Mouse (Mus musculus): Measurements from ENCODE around the gene Atg4d. TPM values are rescaled to one million over a fixed set of nuclear protein-coding genes. Genes with fewer than 3 reads are reported as not detected.

The Atg4d gene
- polyA plus RNA-seq, 1 experiment from 2014 or later = 51.8 TPM

DNA sequence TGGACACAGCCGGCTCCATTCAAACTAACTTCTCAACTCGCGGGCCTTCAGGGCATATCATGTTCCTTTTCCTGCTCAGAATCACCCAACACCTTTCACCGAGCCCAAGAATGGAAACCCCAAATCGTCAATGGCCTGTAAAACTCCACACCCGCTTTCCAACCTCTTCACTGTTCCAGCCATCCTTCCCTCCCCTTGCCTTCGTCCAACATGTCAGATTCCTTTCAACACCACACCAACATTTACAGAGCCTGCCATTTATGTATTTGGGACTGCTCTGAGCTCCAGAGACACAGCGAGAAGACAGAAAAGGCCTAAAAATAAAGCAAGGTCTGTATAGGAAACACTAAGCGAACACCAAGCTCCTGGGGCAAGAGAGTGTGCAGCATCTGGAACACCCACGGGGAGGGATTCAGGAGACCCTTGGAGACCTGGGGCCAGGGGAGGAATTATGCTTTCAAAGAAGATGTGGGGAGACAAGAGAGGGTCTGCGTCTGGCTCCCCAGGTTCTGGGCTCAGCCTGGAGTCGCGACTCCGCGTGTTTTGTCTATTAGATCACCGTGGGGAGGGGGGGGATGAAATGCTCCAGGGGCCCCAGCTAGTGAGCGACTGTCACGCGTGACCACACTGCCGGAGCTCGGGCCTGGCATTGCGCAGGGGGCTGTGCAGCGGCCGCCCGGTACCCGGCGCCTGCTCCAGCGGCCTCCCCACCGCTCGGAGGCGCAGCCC lies 26.9 kb upstream of the Atg4d start:
- 0 out of 2 replicates have a peak, but pooled peaks have one; percentile 0 for ATAC-seq
- H3K4me2 ChIP-seq (ENCODE audit: low read length) = peak overlapping the region; percentile 87
- peaks cover 20% of the 10 kb centered on the region for H3K4me1 ChIP-seq (replicated peaks; ENCODE audit: control insufficient read depth, insufficient read depth, low read length)
- peaks cover 7% of the 10 kb centered on the region for H3K27me3 ChIP-seq (replicated peaks; ENCODE audit: control insufficient read depth, insufficient read depth, low read length)
- peaks cover 4% of the 10 kb centered on the region; the same call in 1 of the 2 replicates for H3K36me3 ChIP-seq (ENCODE audit: control insufficient read depth, insufficient read depth)
- no peaks in the 10 kb centered on the region for H3K9me3 ChIP-seq (ENCODE audit: control insufficient read depth, low read length)
- peak overlapping the region; percentile 89 for H3K4me3 ChIP-seq (replicated peaks; ENCODE audit: low read length)
- H3K9ac ChIP-seq (replicated peaks; ENCODE audit: low read depth, low read length) = peak overlapping the region; percentile 99
- H3K27ac ChIP-seq (ENCODE audit: low read length) = peak overlapping the region; percentile 80
- WGBS = 1% methylated on average over 31 of the region's 31 CpGs

DNA sequence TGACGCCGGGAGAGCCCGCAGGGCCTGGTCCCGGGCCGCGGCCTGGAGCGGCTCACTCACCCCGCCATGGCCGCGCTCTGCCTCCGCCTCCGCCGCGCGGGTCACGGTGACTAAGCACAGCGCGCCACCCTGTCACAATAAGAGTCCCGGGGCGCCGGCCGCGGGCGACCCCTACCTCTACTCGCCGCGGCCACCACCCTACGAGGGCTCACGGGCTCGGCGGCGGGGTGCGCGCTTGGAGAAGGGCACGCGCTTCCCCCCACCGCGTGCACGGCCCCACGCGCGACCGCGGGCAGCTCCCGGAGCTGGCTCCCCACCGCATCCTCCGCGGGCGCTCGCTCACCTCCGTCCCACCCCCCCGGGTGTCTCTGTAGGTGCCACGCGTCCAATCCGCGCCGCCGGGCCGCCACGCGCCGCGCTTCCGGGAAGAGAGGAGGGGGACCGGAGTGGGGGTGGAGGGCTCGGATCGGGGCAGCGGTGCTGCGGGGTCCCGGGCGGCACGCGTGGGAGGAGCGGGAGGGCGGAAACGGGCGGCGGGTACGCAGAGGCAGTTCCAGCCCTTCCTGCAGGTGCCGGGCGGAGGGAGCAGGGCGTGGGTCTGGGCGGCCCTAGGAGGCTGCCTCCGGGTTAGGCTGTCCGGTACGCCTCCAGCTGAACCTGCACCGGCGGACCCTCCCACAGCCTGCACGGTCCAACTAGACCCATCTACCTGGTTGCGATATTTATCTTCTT lies 26.2 kb upstream of the Atg4d start, which contains the start of gene Keap1:
Gene Keap1, minus strand, starts transcription at position 629 of the 732 bp plus-strand sequence.
- Histone ChIP-seq H3K4me1 (replicated peaks; ENCODE audit: control insufficient read depth, insufficient read depth, low read length) (peaks cover 21% of the 10 kb centered on the region), H3K27ac (ENCODE audit: low read length) (peak within 1 kb of the TSS; percentile 80), H3K4me2 (ENCODE audit: low read length) (peak within 1 kb of the TSS; percentile 87), H3K4me3 (replicated peaks; ENCODE audit: low read length) (peak within 1 kb of the TSS; percentile 89), H3K27me3 (replicated peaks; ENCODE audit: control insufficient read depth, insufficient read depth, low read length) (peaks cover 11% of the 10 kb centered on the region), H3K9me3 (ENCODE audit: control insufficient read depth, low read length) (no peaks in the 10 kb centered on the region), H3K36me3 (ENCODE audit: control insufficient read depth, insufficient read depth) (no peaks in the 10 kb centered on the region), H3K9ac (replicated peaks; ENCODE audit: low read depth, low read length) (peak within 1 kb of the TSS; percentile 99)
- under 1% methylated on average over 60 of the region's 90 CpGs for WGBS
- peak; percentile 84 for ATAC-seq

DNA sequence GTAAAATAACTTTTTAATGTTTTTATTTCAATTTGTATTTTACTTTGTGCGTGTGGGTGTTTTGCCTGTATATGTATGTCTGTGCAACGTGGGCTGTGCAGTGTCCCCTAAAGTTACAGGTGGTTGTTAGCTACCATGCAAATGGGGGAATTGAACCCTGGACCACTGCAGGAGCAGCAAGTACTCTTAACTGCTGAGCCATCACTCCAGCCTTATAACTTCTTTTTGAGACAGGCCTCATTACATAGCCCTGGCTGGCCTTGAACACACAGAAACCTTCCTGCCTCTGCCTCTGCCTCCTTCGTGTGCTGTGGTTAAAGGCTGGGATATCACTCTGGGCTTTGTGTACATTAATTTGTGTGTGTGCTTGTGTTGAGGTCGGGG lies 25.6 kb upstream of the Atg4d start:
- H3K4me2 ChIP-seq (ENCODE audit: low read length) = peak overlapping the region; percentile 87
- H3K27me3 ChIP-seq (replicated peaks; ENCODE audit: control insufficient read depth, insufficient read depth, low read length) = peaks cover 17% of the 10 kb centered on the region
- no peak for ATAC-seq
- peak overlapping the region; percentile 99 for H3K9ac ChIP-seq (replicated peaks; ENCODE audit: low read depth, low read length)
- H3K27ac ChIP-seq (ENCODE audit: low read length) = no peak overlapping the region; the same call in 1 of the 2 replicates
- H3K36me3 ChIP-seq (ENCODE audit: control insufficient read depth, insufficient read depth) = no peaks in the 10 kb centered on the region
- no peaks in the 10 kb centered on the region for H3K9me3 ChIP-seq (ENCODE audit: control insufficient read depth, low read length)
- 37% methylated on average over 4 of the region's 4 CpGs for WGBS
- H3K4me3 ChIP-seq (replicated peaks; ENCODE audit: low read length) = peak overlapping the region; percentile 89
- H3K4me1 ChIP-seq (replicated peaks; ENCODE audit: control insufficient read depth, insufficient read depth, low read length) = peaks cover 27% of the 10 kb centered on the region

DNA sequence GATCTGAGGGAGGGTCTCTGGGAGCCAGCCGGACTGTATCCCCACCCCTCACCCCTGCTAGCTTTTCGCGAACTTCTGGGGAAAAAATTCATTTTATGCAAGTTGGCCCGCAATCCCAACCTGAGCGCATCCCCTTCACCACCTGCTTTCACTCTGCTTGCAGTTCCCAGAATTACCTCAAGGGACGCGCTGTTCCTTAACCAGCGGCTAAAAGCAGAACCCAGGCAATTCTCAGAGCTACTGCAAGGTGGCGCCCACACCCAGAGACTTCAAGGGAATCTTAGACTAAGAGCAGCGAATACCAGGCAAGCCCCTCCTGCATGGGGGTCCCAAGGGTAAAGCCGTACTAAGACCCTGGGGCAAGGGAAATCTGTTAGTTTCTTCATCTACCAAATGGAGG lies 23.8 kb upstream of the Atg4d start:
- H3K4me3 ChIP-seq (replicated peaks; ENCODE audit: low read length) = no peak overlapping the region
- H3K9ac ChIP-seq (replicated peaks; ENCODE audit: low read depth, low read length) = no peak overlapping the region
- no peaks in the 10 kb centered on the region for H3K36me3 ChIP-seq (ENCODE audit: control insufficient read depth, insufficient read depth)
- peaks cover 32% of the 10 kb centered on the region for H3K4me1 ChIP-seq (replicated peaks; ENCODE audit: control insufficient read depth, insufficient read depth, low read length)
- peaks cover 35% of the 10 kb centered on the region for H3K27me3 ChIP-seq (replicated peaks; ENCODE audit: control insufficient read depth, insufficient read depth, low read length)
- no peak for ATAC-seq
- H3K9me3 ChIP-seq (ENCODE audit: control insufficient read depth, low read length) = no peaks in the 10 kb centered on the region
- H3K4me2 ChIP-seq (ENCODE audit: low read length) = no peak overlapping the region
- 5% methylated on average over 11 of the region's 11 CpGs for WGBS
- no peak overlapping the region for H3K27ac ChIP-seq (ENCODE audit: low read length)

DNA sequence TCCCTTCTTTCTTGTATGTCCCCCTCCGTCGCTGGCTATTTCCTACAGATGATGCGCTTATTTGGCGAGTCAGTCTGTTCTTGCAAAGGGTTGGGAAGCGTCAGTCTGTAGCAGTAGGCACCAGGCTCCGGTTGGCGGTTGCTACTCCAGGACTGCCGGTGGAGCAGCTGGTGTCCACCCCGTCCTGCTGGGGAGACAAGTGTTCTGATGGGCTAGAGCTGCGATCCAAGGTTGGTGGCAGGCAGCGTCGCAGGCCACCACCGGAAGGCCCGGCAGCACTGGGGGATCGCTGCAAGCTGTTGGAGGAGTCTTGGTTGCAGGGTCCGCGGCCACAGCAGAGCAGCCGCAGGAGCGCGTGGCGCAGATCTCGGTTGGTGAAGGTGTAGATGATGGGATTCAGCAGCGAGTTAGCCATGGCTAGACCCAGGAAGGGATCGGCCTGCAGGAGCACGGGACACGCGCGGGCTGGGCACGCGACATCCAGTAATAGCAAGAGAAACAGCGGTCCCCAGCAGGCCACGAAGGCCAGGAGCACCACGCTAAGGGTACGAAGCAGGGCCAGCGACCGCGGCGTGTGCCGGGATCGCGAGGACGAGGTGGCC lies 21.2 kb upstream of the Atg4d start:
- peak overlapping the region; percentile 61 for H3K9ac ChIP-seq (replicated peaks; ENCODE audit: low read depth, low read length)
- H3K36me3 ChIP-seq (ENCODE audit: control insufficient read depth, insufficient read depth) = no peaks in the 10 kb centered on the region
- ATAC-seq = no peak
- peak overlapping the region; percentile 51 for H3K4me3 ChIP-seq (replicated peaks; ENCODE audit: low read length)
- peaks cover 18% of the 10 kb centered on the region for H3K4me1 ChIP-seq (replicated peaks; ENCODE audit: control insufficient read depth, insufficient read depth, low read length)
- H3K9me3 ChIP-seq (ENCODE audit: control insufficient read depth, low read length) = no peaks in the 10 kb centered on the region
- H3K27me3 ChIP-seq (replicated peaks; ENCODE audit: control insufficient read depth, insufficient read depth, low read length) = peaks cover 54% of the 10 kb centered on the region
- H3K4me2 ChIP-seq (ENCODE audit: low read length) = peak overlapping the region; percentile 85
- WGBS = 5% methylated on average over 42 of the region's 42 CpGs
- no peak overlapping the region for H3K27ac ChIP-seq (ENCODE audit: low read length)

DNA sequence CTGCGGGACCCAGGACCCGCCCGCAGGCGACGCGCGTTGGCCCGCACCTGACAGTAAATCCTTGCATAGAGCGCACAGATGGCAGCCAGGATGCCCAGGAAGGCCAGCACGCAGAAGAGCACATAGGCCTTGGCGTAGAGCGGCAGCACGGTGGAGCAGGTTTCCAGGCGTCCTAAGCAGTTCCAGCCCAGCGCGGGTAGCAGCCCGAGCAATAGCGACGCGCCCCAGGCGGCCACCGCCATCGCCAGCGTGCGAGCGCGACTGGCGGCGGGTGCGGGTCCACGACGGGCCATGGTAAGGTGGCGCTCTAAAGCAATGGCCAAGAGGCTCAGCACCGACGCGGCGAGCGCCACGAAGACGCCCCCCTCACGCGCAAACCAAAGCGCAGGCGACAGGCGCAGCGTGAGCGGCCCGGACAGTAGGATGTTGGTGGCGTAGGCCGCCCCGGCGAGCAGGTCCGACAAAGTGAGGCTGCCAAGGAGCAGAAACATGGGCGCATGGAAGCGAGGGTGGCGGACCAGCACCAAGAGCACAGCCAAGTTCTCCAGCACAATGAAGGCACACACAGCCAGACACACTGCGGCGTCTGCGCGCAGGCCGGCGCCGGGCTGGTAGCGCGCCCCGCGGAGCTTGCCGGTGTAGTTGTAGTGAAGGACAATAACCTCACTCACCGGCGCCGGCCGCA lies 20.5 kb upstream of the Atg4d start:
- ATAC-seq = peak; percentile 61
- H3K9me3 ChIP-seq (ENCODE audit: control insufficient read depth, low read length) = no peaks in the 10 kb centered on the region
- H3K27ac ChIP-seq (ENCODE audit: low read length) = no peak overlapping the region
- peaks cover 61% of the 10 kb centered on the region for H3K27me3 ChIP-seq (replicated peaks; ENCODE audit: control insufficient read depth, insufficient read depth, low read length)
- peak overlapping the region; percentile 51 for H3K4me3 ChIP-seq (replicated peaks; ENCODE audit: low read length)
- peak overlapping the region; percentile 85 for H3K4me2 ChIP-seq (ENCODE audit: low read length)
- H3K4me1 ChIP-seq (replicated peaks; ENCODE audit: control insufficient read depth, insufficient read depth, low read length) = peaks cover 18% of the 10 kb centered on the region
- under 1% methylated on average over 72 of the region's 72 CpGs for WGBS
- peak overlapping the region; percentile 61 for H3K9ac ChIP-seq (replicated peaks; ENCODE audit: low read depth, low read length)
- H3K36me3 ChIP-seq (ENCODE audit: control insufficient read depth, insufficient read depth) = no peaks in the 10 kb centered on the region

DNA sequence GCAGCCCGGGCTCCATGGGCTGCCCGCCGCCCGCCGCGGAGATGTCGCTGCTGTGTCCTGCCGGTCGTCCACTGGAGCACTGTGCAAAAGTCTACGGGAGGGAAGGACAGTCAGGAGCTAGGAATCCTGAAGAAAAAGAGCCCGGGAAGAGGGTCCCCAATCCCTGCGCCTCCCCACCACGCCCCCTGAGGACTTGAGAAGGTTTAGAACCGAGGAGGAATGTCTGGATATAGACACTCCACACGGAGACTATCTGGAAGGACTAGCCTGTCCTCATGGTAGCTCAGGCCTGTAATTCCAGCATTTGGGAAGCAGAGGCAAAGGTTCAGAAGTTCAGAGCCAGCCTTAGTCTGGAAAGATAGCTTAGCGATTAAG lies 20.0 kb upstream of the Atg4d start:
- WGBS = 2% methylated on average over 16 of the region's 16 CpGs

DNA sequence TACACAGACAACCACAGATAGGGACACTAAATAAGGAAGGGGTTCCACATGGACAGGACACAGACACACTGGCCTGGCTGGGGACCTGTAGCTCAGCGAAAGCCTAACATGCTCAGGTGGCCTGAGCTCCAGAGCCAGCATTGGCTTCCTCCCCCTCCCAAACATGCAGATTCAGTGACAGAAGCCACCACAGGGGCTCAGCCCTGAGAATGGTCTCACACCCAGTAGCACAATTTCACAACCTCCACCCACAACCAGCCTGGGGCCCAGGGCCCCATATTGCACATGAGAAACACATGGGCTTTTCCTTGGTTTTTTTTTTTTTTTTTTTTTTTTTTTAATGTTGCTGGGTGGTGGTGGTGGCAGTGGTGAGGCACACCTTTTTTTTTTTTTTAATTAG lies 18.8 kb upstream of the Atg4d start:
- no peaks in the 10 kb centered on the region for H3K9me3 ChIP-seq (ENCODE audit: control insufficient read depth, low read length)
- peaks cover 68% of the 10 kb centered on the region for H3K27me3 ChIP-seq (replicated peaks; ENCODE audit: control insufficient read depth, insufficient read depth, low read length)
- H3K4me2 ChIP-seq (ENCODE audit: low read length) = no peak overlapping the region
- no peak overlapping the region for H3K27ac ChIP-seq (ENCODE audit: low read length)
- H3K9ac ChIP-seq (replicated peaks; ENCODE audit: low read depth, low read length) = no peak overlapping the region
- no peak for ATAC-seq
- no peak overlapping the region for H3K4me3 ChIP-seq (replicated peaks; ENCODE audit: low read length)
- no peaks in the 10 kb centered on the region for H3K36me3 ChIP-seq (ENCODE audit: control insufficient read depth, insufficient read depth)
- H3K4me1 ChIP-seq (replicated peaks; ENCODE audit: control insufficient read depth, insufficient read depth, low read length) = peaks cover 18% of the 10 kb centered on the region
- 78% methylated on average over 1 of the region's 1 CpGs for WGBS

More for the DNA sequence above, 20.0 kb upstream of the Atg4d start:
- Histone ChIP-seq H3K4me1 (replicated peaks; ENCODE audit: control insufficient read depth, insufficient read depth, low read length) (peaks cover 18% of the 10 kb centered on the region), H3K9ac (replicated peaks; ENCODE audit: low read depth, low read length) (peak overlapping the region; percentile 61), H3K9me3 (ENCODE audit: control insufficient read depth, low read length) (no peaks in the 10 kb centered on the region), H3K4me3 (replicated peaks; ENCODE audit: low read length) (peak overlapping the region; percentile 51), H3K4me2 (ENCODE audit: low read length) (peak overlapping the region; percentile 85), H3K27ac (ENCODE audit: low read length) (no peak overlapping the region), H3K27me3 (replicated peaks; ENCODE audit: control insufficient read depth, insufficient read depth, low read length) (peaks cover 65% of the 10 kb centered on the region), H3K36me3 (ENCODE audit: control insufficient read depth, insufficient read depth) (no peaks in the 10 kb centered on the region)
- ATAC-seq = no peak

DNA sequence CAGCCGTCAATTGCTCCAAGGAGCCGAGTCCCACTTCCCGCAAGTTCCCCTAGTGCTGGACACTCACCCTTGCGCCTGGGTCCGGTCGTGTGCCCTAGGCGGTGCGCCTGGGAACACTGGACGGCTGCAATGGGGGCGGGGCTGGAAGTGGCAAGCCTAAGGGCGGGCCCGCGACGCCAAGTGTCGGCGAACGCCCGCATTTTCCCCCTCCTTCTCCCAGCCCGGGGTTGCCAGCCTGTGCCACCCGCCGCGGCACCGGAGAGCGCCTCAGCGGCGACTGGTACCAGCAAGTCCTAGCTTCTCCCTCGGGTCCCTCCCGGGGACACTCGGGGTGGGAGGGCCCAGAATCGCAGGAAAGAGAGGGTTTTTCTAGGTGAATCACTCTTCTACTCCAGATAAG lies 16.8 kb upstream of the Atg4d start, which contains the start of gene S1pr5:
Gene S1pr5, minus strand, starts transcription at position 118 of the 400 bp plus-strand sequence.
- Histone ChIP-seq H3K9me3 (ENCODE audit: control insufficient read depth, low read length) (no peaks in the 10 kb centered on the region), H3K9ac (replicated peaks; ENCODE audit: low read depth, low read length) (no peak within 1 kb of the TSS), H3K27me3 (replicated peaks; ENCODE audit: control insufficient read depth, insufficient read depth, low read length) (peaks cover 60% of the 10 kb centered on the region), H3K27ac (ENCODE audit: low read length) (no peak within 1 kb of the TSS), H3K4me1 (replicated peaks; ENCODE audit: control insufficient read depth, insufficient read depth, low read length) (peaks cover 18% of the 10 kb centered on the region), H3K4me2 (ENCODE audit: low read length) (no peak within 1 kb of the TSS), H3K36me3 (ENCODE audit: control insufficient read depth, insufficient read depth) (no peaks in the 10 kb centered on the region), H3K4me3 (replicated peaks; ENCODE audit: low read length) (no peak within 1 kb of the TSS)
- under 1% methylated on average over 30 of the region's 30 CpGs for WGBS
- no peak for ATAC-seq

All from forebrain, embryonic 16.5 days (tissue).